Mouse (Mus musculus): ENCODE measurements around the gene Jade1. TPM values are rescaled to one million over a fixed set of nuclear protein-coding genes. Genes with fewer than 3 reads are reported as not detected.

Gene Jade1
- total RNA-seq, 2 experiments from 2014 or later: 23.0 to 25.3 TPM

DNA sequence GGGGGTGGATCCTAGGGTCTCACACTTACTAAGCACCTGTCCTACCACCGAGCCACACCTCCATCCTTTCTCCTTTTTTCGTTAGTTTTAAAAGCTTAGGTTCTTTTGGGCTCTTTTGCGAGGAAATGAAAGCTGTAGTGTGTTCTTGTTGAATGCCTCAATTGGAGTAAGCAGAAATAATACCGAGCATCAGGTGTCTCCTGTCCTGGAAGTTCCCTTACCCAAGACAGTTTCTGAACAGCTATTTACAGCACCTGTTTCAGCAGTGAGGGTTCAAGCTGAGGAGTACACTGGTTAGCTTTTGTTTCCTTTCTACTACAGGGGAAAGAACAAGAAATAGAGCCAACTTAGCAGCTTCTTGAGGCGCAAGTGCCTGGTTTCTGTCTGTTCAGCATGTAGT is 14.4 kb downstream of the Jade1 start:
- intact Hi-C loops (cut with DNase I): loop anchor here (10.0 kb wide), 1 partner anchor 165 kb away; no protein-coding TSS in a partner anchor
- no peak for DNase-seq (ENCODE audit: extremely low spot score in 1 of 2, low spot score in 2 of 2)

- intact Hi-C loops (cut with DNase I): no loop called here
- no peak for DNase-seq (ENCODE audit: extremely low spot score in 1 of 2, low spot score in 2 of 2)
These were observed 16.6 kb downstream of the Jade1 start for GRCm38 (mm10) chr3:41572131-41572530.

GRCm38 (mm10) chr3:41572968-41573367 is 17.4 kb downstream of the Jade1 start:
- intact Hi-C loops (cut with DNase I): no loop called here
- DNase-seq (ENCODE audit: extremely low spot score in 1 of 2, low spot score in 2 of 2): no peak

GRCm38 (mm10) chr3:41574208-41574607 is 18.7 kb downstream of the Jade1 start:
- no peak for DNase-seq (ENCODE audit: extremely low spot score in 1 of 2, low spot score in 2 of 2)
- intact Hi-C loops (cut with DNase I): no loop called here

DNA sequence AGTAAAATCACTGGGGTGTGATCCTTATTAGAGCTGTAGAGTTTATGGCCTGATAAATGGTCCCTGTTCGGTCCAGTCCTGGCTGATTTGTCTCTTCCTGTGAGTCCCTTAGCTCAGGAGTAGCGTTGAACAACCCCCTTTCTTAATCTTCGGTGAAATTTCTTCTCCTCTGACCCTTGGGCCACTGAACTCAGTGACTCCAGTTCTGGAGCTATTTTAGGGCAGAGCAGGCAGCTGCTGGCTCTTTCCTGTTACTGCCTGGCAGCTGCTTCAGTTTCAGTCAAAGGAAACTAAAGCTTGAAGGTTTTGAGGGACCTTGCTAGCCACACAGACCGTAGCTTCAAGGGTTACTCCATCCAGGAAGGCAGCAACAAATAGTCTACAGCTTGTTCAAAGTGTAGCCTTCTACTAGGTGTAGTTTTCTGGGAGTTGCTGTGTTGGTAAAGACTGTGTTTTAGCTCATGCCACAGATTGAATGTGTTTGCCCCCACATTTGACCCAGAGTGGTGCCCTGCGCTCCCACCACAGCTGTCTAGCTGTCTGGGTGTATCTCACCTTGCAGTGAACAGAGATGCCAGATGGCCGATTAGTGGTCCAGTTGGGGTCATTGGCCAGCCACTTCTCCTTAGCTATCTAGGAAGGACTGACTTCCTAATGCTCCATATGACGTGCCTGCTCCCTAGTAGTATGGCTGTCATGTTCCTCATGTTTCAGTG is 19.3 kb downstream of the Jade1 start:
- intact Hi-C loops (cut with DNase I): no loop called here
- DNase-seq (ENCODE audit: extremely low spot score in 1 of 2, low spot score in 2 of 2): no peak

GRCm38 (mm10) chr3:41575971-41576370 is 20.4 kb downstream of the Jade1 start:
- no peak for DNase-seq (ENCODE audit: extremely low spot score in 1 of 2, low spot score in 2 of 2)
- intact Hi-C loops (cut with DNase I): no loop called here

DNA sequence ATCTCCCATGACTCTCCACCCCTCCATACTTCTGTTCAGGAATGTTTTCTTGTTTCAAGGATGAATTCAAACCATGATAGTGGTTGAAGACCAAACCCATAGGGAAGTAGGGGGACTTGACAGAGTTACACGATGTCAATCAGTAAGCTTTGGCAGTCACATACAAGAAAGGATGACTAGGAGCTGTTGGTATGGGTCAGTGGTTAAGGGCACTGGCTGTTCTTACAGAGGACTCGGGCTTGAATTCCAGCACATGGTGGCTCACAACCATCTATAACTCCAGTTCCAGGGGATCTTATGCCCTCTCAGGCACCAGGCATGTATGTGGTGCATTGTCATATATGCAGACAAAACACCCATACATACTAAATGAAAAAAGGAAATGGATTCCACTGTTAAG is 21.7 kb downstream of the Jade1 start:
- DNase-seq (ENCODE audit: extremely low spot score in 1 of 2, low spot score in 2 of 2): no peak
- intact Hi-C loops (cut with DNase I): no loop called here

DNA sequence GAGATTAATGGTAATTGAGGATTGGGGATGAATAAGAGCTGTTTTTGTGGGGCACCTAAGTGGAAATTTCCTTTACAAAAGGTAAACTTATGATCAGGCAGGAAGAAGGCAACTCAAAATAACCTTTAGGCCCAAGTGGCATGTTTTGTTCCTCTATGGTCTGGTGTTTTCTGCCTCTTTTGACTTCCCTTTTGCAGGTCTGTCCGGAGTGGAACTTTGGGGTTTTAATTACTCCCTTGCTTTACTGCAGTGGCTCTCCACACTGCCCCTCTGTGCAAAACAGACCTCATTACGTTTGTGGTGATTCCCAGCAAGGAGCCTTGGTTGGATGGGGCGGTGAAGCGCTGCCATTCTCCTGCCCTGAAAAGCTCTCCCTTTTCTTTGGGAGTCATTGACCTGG is 24.3 kb downstream of the Jade1 start:
- DNase-seq (ENCODE audit: extremely low spot score in 1 of 2, low spot score in 2 of 2): no peak
- intact Hi-C loops (cut with DNase I): no loop called here

DNA sequence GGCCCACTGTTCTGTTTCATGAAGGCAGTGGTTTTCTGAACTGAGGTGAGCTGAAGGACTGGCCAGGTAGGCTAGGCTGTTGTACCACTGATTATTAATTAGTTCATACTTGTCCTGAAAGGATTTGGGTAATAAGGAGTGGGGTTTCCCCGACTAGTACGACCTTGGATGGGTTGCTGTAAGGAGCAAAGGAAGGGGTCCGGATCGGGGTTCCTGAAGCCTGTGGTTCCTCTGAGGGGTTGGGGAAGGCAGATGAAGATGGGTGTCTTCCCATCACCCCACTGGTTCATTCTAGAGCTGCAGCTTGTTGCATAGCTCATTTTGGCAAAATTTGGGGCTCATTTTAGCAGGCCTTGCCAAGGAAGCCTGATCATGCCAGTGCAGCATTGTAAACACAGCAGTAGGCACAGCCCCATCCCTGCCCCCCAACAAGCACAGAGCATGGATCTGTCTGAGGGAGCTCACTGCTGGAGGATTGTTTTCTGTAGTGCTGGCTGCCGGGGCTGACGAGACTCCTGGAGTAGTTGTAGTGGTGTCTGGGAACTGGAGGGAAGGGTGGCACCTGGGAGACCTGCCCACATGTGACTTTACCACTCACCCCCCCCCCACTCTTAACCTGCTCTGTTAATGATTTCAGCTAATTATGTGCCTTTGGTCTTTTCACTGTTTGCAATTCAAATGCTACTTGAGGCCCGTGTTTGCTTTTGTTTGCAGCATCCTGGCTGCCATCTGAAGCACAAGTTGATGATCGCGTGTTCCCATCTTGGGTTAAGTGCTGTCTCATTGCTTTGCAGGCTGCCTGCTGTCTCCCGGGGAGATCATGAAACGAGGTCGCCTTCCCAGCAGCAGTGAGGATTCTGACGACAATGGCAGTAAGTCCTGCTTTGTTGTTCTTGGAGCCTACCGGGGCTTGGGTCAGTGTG is 25.1 kb downstream of the Jade1 start:
- no peak for DNase-seq (ENCODE audit: extremely low spot score in 1 of 2, low spot score in 2 of 2)
- intact Hi-C loops (cut with DNase I): no loop called here

- DNase-seq (ENCODE audit: extremely low spot score in 1 of 2, low spot score in 2 of 2): no peak
- intact Hi-C loops (cut with DNase I): no loop called here
These were observed 25.9 kb downstream of the Jade1 start for GRCm38 (mm10) chr3:41581436-41581835.

GRCm38 (mm10) chr3:41582256-41582655 is 26.7 kb downstream of the Jade1 start:
- no peak for DNase-seq (ENCODE audit: extremely low spot score in 1 of 2, low spot score in 2 of 2)
- intact Hi-C loops (cut with DNase I): no loop called here

DNA sequence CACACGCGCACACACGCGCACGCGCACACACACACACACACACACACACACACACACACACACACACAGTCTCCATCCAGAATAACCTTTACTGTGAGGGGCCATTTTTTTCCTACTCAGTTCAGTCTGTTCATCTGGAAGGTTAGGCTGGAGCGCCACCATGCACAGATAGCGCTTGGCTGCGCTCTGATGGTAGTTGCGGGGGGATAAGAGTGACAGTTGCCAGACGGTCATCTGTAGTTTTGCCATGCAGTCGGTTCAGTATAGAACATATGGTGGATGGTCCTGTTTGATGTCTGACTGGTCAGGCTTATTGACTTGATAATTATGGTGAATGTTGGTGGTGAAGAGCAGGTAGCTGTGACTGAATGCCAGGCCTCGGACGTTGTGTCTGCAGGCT is 27.6 kb downstream of the Jade1 start:
- DNase-seq (ENCODE audit: extremely low spot score in 1 of 2, low spot score in 2 of 2): no peak
- intact Hi-C loops (cut with DNase I): no loop called here

GRCm38 (mm10) chr3:41583621-41584020 is 28.1 kb downstream of the Jade1 start:
- intact Hi-C loops (cut with DNase I): no loop called here
- no peak for DNase-seq (ENCODE audit: extremely low spot score in 1 of 2, low spot score in 2 of 2)

GRCm38 (mm10) chr3:41585548-41585947 is 30.0 kb downstream of the Jade1 start:
- no peak for DNase-seq (ENCODE audit: extremely low spot score in 1 of 2, low spot score in 2 of 2)

DNA sequence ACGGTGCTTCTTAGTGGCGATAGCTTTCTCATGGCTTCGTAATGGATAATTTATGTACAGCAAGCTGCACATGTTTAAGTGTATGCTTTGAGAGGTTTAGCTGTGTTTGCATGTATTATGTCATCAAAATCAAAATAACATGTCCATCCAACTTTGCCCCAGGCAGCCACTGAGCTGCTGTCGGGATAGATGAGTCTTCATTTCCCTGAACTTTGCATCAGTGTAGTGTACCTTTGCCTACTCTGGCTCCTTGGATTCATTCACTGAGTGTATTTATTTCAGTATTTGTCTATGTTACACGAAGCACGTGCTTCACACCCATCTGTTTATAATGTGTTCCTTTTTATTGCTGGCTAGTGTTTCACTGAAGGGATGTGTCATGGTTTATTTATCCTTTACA is 30.8 kb downstream of the Jade1 start:
- no peak for DNase-seq (ENCODE audit: extremely low spot score in 1 of 2, low spot score in 2 of 2)
- intact Hi-C loops (cut with DNase I): no loop called here

More at GRCm38 (mm10) chr3:41585548-41585947, 30.0 kb downstream of the Jade1 start:
- intact Hi-C loops (cut with DNase I): no loop called here

- no peak for DNase-seq (ENCODE audit: extremely low spot score in 1 of 2, low spot score in 2 of 2)
- intact Hi-C loops (cut with DNase I): no loop called here
These were observed 31.4 kb downstream of the Jade1 start for GRCm38 (mm10) chr3:41586917-41587316.

GRCm38 (mm10) chr3:41587588-41587987 is 32.1 kb downstream of the Jade1 start:
- DNase-seq (ENCODE audit: extremely low spot score in 1 of 2, low spot score in 2 of 2): peak in 1 of 2 experiments; percentile 53
- intact Hi-C loops (cut with DNase I): no loop called here

DNA sequence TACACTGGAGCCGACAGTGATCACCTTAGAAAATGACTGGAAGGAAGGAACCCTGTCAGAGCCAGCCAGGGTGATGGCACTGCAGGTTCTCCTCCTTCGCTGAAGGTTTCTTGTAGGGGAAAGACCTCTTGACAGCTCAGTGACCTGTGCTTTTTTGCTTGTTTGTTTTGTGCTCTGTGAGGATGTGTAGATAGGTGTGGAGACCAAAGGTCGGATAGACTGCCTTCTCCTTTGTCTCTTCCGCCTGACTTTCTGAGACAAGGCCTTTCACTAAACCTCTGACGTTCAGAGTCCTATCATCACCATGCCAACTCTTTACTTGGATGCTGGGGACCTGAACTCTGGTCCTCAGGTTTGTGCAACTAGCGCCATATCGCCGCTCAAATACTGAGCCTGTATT is 33.0 kb downstream of the Jade1 start:
- intact Hi-C loops (cut with DNase I): no loop called here
- DNase-seq (ENCODE audit: extremely low spot score in 1 of 2, low spot score in 2 of 2): no peak

DNA sequence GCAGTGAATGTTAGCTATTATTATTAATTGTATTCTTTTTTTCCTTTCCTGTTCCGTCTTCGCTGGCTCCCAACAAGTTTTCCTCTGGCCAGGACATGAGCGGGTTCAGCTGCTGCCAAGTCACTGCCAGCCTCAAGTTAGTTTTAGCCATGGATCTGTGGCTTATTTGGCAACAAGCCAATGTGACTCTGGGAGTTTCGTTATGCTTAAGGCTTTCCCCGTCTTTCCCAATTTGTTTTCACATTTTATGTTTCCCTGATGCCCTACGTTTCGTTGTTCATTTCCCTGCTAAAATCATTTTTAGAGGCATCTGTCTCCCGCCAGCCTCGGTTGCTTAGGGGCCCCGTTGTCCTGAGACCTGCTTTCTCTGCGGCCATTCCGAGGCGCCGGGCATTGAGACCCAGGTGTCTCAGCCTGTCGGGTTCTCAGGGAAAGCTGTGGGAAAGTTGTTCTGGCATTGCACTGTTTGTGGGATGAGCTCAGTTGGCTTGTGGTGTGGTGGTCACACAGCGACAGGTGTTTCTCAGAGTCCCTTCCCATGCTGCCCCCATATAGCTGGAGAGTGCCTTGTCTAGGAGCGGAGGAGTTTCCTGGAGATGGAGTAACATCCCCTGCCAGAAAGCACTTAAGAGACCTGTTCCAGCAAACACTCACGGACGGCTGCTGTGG is 33.8 kb downstream of the Jade1 start:
- no peak for DNase-seq (ENCODE audit: extremely low spot score in 1 of 2, low spot score in 2 of 2)
- intact Hi-C loops (cut with DNase I): no loop called here
